Mouse (Mus musculus): Measurements from ENCODE around the gene Sun1. TPM values are rescaled to one million over a fixed set of nuclear protein-coding genes. Genes with fewer than 3 reads are reported as not detected.
A peak's percentile ranks its signal among the peaks of the same experiment; 100 is the strongest.

Sun1 gene
- polyA plus RNA-seq, 2 experiments: 53.7 to 65.3 TPM

- WGBS: 86% methylated on average over 6 of the region's 6 CpGs
- H3K9me3 ChIP-seq (ENCODE audit: control insufficient read depth, low read length): no peaks in the 10 kb centered on the region
- H3K27ac ChIP-seq (replicated peaks; ENCODE audit: low read depth, low read length): no peak overlapping the region
- DNase-seq (ENCODE audit: low spot score) (no peak), ATAC-seq (ENCODE audit: low FRiP score, low read depth) (no peak)
- H3K9ac ChIP-seq (ENCODE audit: low read depth, low read length, severe bottlenecking): 0 out of 2 replicates have a peak overlapping the region, but pooled peaks have one; percentile 16
- no peak overlapping the region for H3K4me2 ChIP-seq (replicated peaks; ENCODE audit: low read depth, low read length, severe bottlenecking)
- peaks cover 21% of the 10 kb centered on the region for H3K36me3 ChIP-seq (ENCODE audit: control insufficient read depth, insufficient read depth, low read length)
- H3K27me3 ChIP-seq (ENCODE audit: control insufficient read depth, insufficient read depth, low read length): no peaks in the 10 kb centered on the region
- H3K4me3 ChIP-seq (replicated peaks; ENCODE audit: low read length): no peak overlapping the region
- no peak for TF ChIP-seq POLR2A (IDR thresholded peaks at IDR 0.05; ENCODE audit: borderline replicate concordance, extremely low read depth, insufficient read depth, insufficient read length)
- peaks cover 8% of the 10 kb centered on the region for H3K4me1 ChIP-seq (ENCODE audit: control insufficient read depth, insufficient read depth, low read length)
Measured at GRCm38 (mm10) chr5:139254938-139255337, 54.5 kb downstream of the Sun1 start.

DNA sequence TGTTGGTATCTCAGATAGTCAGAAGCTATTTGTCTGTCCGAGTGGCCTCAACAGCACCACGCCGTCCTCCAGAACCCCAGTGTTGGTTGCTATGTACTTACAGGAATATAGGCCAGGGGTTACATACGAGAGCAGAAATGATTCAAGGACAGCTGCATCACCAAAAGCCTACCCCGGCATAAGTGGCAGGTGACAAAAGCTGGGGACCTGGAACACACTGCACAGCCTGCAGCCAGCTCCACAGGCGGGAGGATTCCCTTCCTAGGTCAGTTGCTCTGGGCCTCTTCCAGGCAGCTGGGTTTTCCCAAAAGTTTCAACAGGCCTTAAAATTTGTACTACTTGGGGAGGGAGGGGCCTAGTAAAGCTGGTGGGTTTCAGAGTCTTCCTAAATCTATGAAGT is 55.3 kb downstream of the Sun1 start:
- Histone ChIP-seq H3K9ac (ENCODE audit: low read depth, low read length, severe bottlenecking) (no peak overlapping the region), H3K4me3 (replicated peaks; ENCODE audit: low read length) (no peak overlapping the region), H3K36me3 (ENCODE audit: control insufficient read depth, insufficient read depth, low read length) (peaks cover 26% of the 10 kb centered on the region), H3K4me2 (replicated peaks; ENCODE audit: low read depth, low read length, severe bottlenecking) (no peak overlapping the region), H3K27me3 (ENCODE audit: control insufficient read depth, insufficient read depth, low read length) (no peaks in the 10 kb centered on the region), H3K4me1 (ENCODE audit: control insufficient read depth, insufficient read depth, low read length) (peaks cover 8% of the 10 kb centered on the region), H3K9me3 (ENCODE audit: control insufficient read depth, low read length) (no peaks in the 10 kb centered on the region), H3K27ac (replicated peaks; ENCODE audit: low read depth, low read length) (no peak overlapping the region)
- TF ChIP-seq POLR2A (IDR thresholded peaks at IDR 0.05; ENCODE audit: borderline replicate concordance, extremely low read depth, insufficient read depth, insufficient read length): no peak
- 89% methylated on average over 6 of the region's 6 CpGs for WGBS
- DNase-seq (ENCODE audit: low spot score) (no peak), ATAC-seq (ENCODE audit: low FRiP score, low read depth) (no peak)

DNA sequence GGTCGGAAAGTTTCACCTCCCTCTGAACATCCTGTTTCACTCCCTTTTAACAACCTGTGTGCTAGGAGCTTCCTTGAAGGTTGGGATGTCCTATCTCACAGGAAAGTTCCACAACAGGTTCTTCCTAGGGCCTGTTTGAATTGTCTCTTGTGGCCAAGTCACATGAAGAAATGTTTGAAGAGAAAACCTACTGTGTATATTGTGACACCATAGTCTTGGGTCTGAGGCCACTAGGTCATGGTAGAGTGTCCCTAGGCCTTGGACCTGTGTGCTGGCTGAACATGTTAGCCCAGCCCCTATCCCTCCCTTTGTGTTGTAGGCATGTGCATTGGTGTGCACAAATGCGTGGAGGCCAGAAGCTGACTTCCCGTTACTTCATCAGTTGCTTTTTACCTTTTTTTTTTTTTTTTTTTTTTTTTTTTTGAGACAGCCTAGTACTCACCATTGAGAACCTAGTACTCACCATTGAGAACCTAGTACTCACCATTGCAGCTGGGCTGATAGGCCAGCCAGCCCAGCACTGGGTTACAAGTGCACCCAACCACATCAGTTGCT is 55.9 kb downstream of the Sun1 start:
- no peak for ATAC-seq (ENCODE audit: low FRiP score, low read depth)
- H3K27ac ChIP-seq (replicated peaks; ENCODE audit: low read depth, low read length): no peak overlapping the region
- no peak for TF ChIP-seq POLR2A (IDR thresholded peaks at IDR 0.05; ENCODE audit: borderline replicate concordance, extremely low read depth, insufficient read depth, insufficient read length)

GRCm38 (mm10) chr5:139257265-139257664 is 56.8 kb downstream of the Sun1 start:
- Histone ChIP-seq H3K9ac (ENCODE audit: low read depth, low read length, severe bottlenecking) (no peak overlapping the region), H3K36me3 (ENCODE audit: control insufficient read depth, insufficient read depth, low read length) (peaks cover 31% of the 10 kb centered on the region), H3K9me3 (ENCODE audit: control insufficient read depth, low read length) (no peaks in the 10 kb centered on the region), H3K4me1 (ENCODE audit: control insufficient read depth, insufficient read depth, low read length) (peaks cover 4% of the 10 kb centered on the region), H3K4me2 (replicated peaks; ENCODE audit: low read depth, low read length, severe bottlenecking) (no peak overlapping the region), H3K4me3 (replicated peaks; ENCODE audit: low read length) (no peak overlapping the region), H3K27me3 (ENCODE audit: control insufficient read depth, insufficient read depth, low read length) (no peaks in the 10 kb centered on the region), H3K27ac (replicated peaks; ENCODE audit: low read depth, low read length) (no peak overlapping the region)
- TF ChIP-seq POLR2A (IDR thresholded peaks at IDR 0.05; ENCODE audit: borderline replicate concordance, extremely low read depth, insufficient read depth, insufficient read length): no peak
- no peak for DNase-seq (ENCODE audit: low spot score)
- no peak for ATAC-seq (ENCODE audit: low FRiP score, low read depth)
- WGBS: 100% methylated on average over 1 of the region's 1 CpGs

More for the DNA sequence above, 55.9 kb downstream of the Sun1 start:
- WGBS: 84% methylated on average over 3 of the region's 3 CpGs
- Histone ChIP-seq H3K36me3 (ENCODE audit: control insufficient read depth, insufficient read depth, low read length) (peaks cover 26% of the 10 kb centered on the region), H3K9ac (ENCODE audit: low read depth, low read length, severe bottlenecking) (0 out of 2 replicates have a peak overlapping the region, but pooled peaks have one; percentile 12), H3K4me1 (ENCODE audit: control insufficient read depth, insufficient read depth, low read length) (peaks cover 8% of the 10 kb centered on the region), H3K27me3 (ENCODE audit: control insufficient read depth, insufficient read depth, low read length) (no peaks in the 10 kb centered on the region), H3K4me3 (replicated peaks; ENCODE audit: low read length) (no peak overlapping the region), H3K9me3 (ENCODE audit: control insufficient read depth, low read length) (no peaks in the 10 kb centered on the region), H3K4me2 (replicated peaks; ENCODE audit: low read depth, low read length, severe bottlenecking) (no peak overlapping the region)
- DNase-seq (ENCODE audit: low spot score): no peak

DNA sequence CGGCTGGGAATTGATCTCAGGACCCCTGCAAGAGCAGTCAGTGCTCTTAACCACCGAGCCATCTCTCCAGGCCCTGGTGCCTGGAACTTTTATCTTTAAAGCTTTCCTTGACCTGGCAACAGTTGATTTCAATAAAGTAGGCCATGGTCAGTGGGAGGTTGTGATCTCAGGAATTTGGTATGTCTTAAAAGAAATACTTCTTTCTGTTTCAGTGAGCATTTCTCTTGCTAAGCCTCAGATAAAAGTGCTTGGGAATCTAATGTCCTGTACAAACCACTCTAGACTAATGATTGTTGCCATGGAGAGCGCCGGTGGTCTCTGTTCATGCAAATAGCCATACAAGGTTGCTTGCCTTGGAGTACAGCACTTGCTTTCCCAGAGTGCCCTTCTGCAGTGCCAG is 57.4 kb downstream of the Sun1 start:
- H3K27me3 ChIP-seq (ENCODE audit: control insufficient read depth, insufficient read depth, low read length): no peaks in the 10 kb centered on the region
- no peak for TF ChIP-seq POLR2A (IDR thresholded peaks at IDR 0.05; ENCODE audit: borderline replicate concordance, extremely low read depth, insufficient read depth, insufficient read length)
- H3K4me1 ChIP-seq (ENCODE audit: control insufficient read depth, insufficient read depth, low read length): peaks cover 4% of the 10 kb centered on the region
- no peak overlapping the region for H3K9ac ChIP-seq (ENCODE audit: low read depth, low read length, severe bottlenecking)
- H3K4me3 ChIP-seq (replicated peaks; ENCODE audit: low read length): no peak overlapping the region
- peaks cover 36% of the 10 kb centered on the region for H3K36me3 ChIP-seq (ENCODE audit: control insufficient read depth, insufficient read depth, low read length)
- H3K27ac ChIP-seq (replicated peaks; ENCODE audit: low read depth, low read length): no peak overlapping the region
- no peak for DNase-seq (ENCODE audit: low spot score)
- H3K9me3 ChIP-seq (ENCODE audit: control insufficient read depth, low read length): no peaks in the 10 kb centered on the region
- ATAC-seq (ENCODE audit: low FRiP score, low read depth): no peak
- WGBS: 88% methylated on average over 4 of the region's 4 CpGs
- H3K4me2 ChIP-seq (replicated peaks; ENCODE audit: low read depth, low read length, severe bottlenecking): no peak overlapping the region
